Mouse (Mus musculus): ENCODE results near the gene 1700003H04Rik. TPM values are rescaled to one million over a fixed set of nuclear protein-coding genes. Genes with fewer than 3 reads are reported as not detected.

1700003H04Rik gene
- total RNA-seq (2015) (not detected in 2 replicates), total RNA-seq (2017) (not detected in 2 replicates)

DNA sequence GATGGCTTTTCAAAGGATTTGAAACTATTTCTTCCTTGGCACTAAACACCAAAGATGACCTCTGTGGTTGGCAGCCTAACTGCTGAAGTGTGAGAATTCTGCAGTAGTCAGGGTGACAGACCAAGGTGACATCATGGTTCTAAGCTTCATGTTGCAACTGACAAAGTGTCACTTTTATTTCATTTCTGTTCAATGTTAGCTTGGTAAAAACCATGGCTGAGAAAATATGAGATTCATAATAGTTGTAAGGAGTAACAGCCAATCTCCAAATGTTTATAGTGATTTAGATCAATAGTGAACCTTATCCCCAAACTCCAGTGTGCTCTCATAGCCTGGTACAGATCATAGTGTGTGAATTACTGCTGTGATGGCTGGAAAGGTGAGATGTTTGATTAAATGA is at the start of gene 1700003H04Rik:
Gene 1700003H04Rik (minus strand): TSS at position 101 of the 400 bp plus-strand sequence.
- ATAC-seq (replicated peaks; ENCODE audit: poor library complexity) = no peak

DNA sequence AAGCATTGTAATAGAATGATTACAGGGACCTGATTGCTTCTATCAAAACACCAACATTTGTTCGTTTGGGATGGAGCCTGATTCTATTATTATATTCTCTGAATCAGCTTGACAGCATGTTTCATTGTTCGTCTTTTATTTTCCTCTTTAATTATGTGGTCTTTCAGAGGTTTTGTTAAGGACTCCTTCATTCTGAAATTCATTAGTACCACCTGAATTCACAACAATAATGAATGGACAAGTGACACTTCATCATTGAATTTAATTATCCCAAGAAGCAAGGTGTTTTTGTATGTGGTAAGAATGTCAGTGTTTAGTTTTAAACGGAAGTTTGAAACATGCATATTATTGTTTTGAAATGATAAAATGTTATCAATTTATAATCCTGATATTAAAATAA is 42.1 kb upstream of the 1700003H04Rik start:
- no peak for ATAC-seq (replicated peaks; ENCODE audit: poor library complexity)

DNA sequence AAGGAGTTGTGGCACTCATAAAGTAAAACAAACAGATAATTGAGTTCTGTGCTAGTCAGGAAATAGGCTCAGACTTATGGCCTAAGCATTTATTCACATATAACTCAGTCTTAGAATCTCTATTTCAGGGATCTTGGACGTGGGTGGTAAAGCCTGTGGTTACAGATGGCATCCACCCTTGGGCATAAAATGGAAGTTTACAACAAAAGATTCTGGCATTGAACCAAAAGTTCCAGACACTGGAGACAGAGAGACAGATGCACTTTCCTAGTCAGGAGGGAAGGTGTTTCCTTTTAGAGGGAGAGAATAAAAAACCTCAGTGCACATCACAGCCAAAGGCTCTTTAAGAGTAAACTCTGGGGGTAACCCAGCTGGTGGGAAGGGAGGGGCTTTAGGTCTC is 32.4 kb upstream of the 1700003H04Rik start:
- no peak for ATAC-seq (replicated peaks; ENCODE audit: poor library complexity)

DNA sequence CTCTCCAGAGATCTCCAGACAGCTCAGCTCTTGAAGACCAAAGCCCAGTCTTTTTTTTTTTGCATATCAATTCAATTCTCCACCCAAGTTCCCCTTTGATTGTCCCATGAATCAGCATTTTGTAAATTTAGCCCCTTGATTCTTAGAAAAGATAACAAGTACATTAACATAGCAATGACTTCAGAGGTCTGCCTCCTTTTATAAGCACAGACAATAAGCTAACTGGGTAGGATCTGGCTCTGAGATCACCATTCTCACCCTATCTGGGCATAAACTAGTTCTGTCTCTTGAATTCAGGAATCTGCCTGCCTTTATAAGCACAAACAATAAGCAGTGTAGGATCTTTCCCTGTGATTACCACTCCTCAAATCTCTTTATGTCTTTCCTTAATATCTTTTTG is 29.1 kb upstream of the 1700003H04Rik start:
- ATAC-seq (replicated peaks; ENCODE audit: poor library complexity) = no peak

DNA sequence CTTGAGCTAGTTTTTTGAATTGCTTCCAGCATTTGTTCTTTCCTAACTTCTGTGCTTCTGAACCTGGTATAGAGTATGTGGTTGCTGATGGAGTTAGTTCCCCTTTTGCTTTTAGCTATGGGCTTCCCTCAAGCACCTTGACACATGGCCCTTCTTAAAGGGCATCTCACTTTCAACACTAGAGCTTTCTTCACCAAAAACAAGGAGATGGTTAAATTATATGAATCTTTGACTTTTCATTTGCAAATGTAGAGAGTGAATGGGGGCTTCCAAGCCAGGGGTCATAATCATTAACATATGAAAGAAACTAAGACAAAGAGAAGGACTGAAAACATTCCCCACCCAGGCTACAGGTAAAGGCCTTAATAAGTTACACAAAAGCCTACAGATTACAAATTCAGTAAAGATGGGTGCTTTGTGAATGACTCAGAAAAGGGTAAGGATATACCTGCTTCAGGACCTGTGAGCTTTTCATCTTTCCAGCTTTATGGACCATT is 25.2 kb upstream of the 1700003H04Rik start:
- no peak for ATAC-seq (replicated peaks; ENCODE audit: poor library complexity)

DNA sequence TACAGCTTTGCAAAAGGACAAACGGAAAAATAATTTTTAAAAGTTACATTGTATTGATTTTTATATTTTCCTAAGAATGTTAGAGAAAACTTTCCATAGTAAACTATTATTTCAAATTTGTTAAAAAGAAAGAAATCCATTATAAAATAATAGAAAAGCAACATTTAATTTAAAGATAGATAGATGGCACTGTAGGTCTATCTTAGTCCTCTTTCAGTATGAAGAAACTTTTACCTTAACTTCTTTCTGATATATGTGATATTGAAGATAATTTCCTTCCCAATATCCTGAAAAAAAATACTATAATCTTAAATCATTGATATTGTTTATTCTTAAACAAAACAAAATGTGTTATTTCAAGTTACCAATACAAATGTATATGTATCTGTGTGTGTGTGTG is 24.6 kb upstream of the 1700003H04Rik start:
- no peak for ATAC-seq (replicated peaks; ENCODE audit: poor library complexity)

DNA sequence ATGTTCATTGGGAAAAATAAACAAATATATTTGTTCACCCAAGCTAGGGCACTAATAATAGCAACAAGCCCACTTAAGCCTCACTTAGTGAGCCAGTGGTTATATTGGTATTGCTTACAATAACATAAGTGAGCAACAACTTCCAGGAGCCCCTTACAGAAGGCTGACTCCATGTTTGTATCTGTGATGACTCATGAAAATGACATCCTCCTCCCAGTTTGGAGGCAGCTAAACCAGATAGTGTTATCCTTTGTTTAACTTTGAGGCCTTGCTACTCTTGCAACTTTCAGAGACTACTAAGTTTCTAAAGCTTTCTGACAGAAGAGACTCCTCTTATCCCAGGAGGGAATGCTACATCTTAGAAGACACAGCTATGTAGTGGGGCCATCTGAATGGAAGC is 16.9 kb upstream of the 1700003H04Rik start:
- no peak for ATAC-seq (replicated peaks; ENCODE audit: poor library complexity)

DNA sequence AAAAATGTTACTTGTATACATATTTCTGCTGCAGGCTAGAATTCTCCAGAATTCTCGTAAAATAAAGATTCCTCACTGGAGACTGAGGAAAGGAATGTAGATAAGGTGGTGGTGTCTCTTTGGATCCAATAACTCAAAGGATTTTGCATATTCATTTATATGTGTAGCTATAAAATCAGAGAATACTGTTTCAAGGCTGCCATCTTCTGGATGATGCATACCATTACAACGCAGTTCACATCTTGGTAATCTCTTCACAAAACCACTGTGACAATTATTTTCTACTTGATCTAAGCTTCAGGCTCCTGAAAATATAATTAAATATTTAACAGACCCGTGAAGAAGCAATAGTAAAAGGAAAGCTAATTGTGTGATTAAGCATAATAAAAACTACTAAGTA is 6.6 kb upstream of the 1700003H04Rik start:
- ATAC-seq (replicated peaks; ENCODE audit: poor library complexity) = peak; percentile 85

DNA sequence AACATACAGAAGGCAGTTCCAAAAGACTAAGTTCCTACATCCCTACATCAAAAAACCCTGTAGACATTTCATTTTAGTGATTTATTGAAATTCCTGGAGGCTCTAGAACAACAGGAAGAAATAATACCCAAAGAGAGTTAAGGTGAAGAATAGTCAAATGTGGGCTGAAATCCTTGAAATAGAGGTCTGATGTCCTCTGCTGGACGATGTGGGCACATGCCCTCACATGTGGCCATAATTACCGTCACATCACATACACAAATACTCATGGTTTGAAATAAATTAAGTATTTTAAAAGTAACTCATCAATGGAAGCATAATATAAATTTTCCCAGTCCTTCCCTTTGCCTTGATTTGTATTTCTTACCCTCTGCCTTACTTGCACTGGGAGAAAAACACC is 4.9 kb upstream of the 1700003H04Rik start:
- ATAC-seq (replicated peaks; ENCODE audit: poor library complexity) = no peak

DNA sequence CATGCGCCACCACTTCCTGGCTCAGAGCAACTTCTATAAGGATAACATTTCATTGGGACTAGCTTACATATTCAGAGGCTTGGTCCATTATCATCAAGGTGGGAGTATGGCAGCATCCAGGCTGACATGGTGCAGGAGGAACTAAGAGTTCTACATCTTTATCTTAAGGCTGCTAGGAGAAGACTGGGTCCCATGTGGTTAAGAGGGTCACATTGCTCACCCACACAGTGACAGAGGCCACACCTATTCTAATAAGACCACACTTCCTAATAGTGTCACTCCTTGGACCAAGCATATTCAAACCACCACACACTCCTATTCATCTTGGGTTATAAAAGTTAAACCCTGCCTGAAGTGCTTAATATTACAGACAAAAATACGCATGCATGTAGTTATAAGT is 23.6 kb downstream of the 1700003H04Rik start:
- ATAC-seq (replicated peaks; ENCODE audit: poor library complexity) = no peak

DNA sequence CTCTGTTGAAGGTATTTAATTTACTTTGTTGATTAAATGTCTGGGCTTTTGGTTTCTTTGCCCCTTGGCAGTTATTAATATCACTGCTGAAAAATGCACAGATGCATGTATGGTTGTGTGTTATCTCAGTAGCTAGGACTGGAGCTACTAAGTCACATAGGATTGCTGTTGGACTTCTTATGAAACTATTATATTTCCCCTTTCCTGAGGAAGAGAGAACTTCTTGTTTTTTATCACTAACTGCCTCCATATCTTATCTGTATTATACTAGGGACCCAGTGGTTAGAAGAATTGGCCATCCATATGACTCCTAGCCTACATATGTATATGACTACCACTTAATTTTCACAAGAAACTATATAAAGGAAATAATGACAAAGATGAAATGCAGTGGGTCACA is 24.9 kb downstream of the 1700003H04Rik start:
- 0 out of 2 replicates have a peak, but pooled peaks have one; percentile 23 for ATAC-seq (replicated peaks; ENCODE audit: poor library complexity)

DNA sequence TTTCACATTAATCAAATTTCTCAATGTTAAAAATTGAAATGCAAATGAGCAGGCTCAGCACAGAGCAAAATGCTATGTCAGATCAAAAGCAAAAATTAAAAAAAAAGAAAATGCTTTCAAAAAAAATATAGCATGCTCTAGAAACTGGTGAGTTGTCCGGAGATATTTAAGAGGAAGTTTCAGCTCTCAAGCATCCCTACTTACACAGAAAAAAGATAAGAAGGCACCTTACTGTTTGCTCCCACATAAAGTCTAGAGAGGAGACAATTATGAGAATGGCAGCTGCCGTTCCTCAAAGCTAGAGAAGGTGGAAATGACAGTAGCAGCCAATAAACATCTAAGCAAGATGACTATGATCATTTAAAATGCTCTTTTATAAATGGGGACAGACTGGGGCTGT is 25.8 kb downstream of the 1700003H04Rik start:
- no peak for ATAC-seq (replicated peaks; ENCODE audit: poor library complexity)

DNA sequence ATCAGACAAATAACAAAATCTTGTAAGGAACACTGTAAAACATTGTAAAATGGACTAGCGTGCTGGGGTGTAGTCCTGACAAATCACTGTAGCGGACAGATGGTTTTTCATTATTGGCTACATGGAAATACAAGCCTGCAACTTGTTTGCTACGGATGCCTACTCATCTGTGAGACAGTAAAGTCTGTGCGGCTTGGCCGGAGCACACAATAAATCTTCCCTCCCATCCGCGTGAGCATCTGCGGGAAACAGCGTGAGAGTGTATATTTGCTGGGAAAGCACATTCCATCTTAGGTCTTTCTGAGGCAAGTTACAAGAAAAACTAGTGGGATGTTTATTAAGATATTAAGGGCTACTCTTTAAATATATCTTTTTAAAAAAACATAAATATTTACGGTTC is 32.0 kb downstream of the 1700003H04Rik start:
- ATAC-seq (replicated peaks; ENCODE audit: poor library complexity) = no peak

DNA sequence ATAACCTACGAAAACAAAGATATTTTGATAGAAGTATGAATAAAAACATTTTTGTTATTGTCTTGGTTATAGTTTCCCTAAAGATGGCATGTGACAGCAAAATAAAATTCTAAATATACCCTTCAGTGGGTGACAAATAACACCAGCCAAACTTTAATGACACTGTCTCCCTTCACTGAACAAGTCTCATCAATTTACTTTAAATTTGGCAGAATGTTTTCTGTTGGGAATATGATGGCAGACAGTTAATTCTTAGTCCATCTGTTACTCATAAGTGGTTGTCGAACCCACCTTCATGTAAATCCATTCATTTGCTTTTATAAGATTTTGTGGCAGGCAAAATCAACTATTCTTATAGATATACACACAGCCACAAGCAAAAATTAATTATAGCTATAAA is 42.6 kb downstream of the 1700003H04Rik start:
- no peak for ATAC-seq (replicated peaks; ENCODE audit: poor library complexity)

DNA sequence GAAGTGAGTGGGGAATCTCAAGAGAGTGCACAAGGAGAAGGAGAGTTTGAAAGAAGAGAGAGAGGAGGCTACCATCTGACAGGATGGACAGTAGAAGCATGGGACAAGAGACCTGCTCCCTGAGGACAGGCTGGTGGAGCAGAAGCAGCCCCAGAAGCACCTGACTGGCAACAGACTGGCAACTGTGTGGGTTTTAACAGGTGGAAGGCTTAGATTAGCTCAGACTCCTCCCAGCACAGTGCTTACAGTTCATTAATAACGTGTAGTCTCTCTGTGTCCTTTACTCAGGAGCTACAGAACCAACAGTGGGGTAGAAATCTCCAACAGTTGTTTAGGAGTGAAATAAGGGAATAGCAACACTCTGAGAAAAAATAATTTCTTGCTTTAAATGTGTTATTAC is 44.3 kb downstream of the 1700003H04Rik start:
- no peak for ATAC-seq (replicated peaks; ENCODE audit: poor library complexity)

DNA sequence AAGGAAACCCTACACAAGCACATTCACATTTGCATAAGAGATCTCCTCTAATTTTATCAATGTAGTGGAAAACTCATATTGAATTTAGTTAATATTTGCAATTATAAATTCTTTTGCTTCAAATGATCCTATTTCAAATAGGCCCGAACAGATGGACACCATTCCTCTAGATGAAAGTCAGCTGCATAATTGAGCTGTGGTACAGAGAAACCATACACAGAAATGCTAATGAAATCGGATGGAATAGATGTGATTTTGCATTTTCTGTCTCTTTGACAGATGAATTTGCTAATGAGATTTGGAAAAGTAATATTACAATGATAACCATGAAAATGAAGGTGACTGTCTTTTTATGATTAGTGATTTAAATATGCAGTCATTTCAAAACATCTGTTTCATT is 62.1 kb downstream of the 1700003H04Rik start:
- ATAC-seq (replicated peaks; ENCODE audit: poor library complexity) = no peak

Other genes with a start within 250 kb of the 1700003H04Rik start
- gene 1700006A11Rik, start 155.1 kb downstream of the 1700003H04Rik start, total RNA-seq (2015) = not detected in 2 replicates
- gene 1700006A11Rik, start 155.1 kb downstream of the 1700003H04Rik start, total RNA-seq (2017) = not detected in 2 replicates